Comparison of ENCODE assay signal across 17 mouse cellular contexts in genomic region chr12:106128944-106129724, GRCm38 (mm10).
DNase-seq lines count a peak whose midpoint lies in the region; ATAC-seq lines count a peak whose summit lies in the region.
"Had no signal": no experiment of that assay in that cellular context is flagged by ENCODE, and none has a peak within 500 bp of the region (broad histone marks: within the 10 kb centered on the region; RNA-seq: fewer than 3 reads in every experiment).

No protein-coding gene starts in this region.

- no peaks in the 10 kb centered on the region for H3K27me3 ChIP-seq in forebrain, embryonic 12.5 days
- no peaks in the 10 kb centered on the region for H3K27me3 ChIP-seq in forebrain, embryonic 10.5 days (ENCODE audit: poor library complexity, severe bottlenecking)
- no peaks in the 10 kb centered on the region for H3K27me3 ChIP-seq in neural tube, embryonic 11.5 days (ENCODE audit: control insufficient read depth, insufficient read depth, low read length)
- H3K27me3 ChIP-seq in midbrain, embryonic 15.5 days (replicated peaks), result no peaks in the 10 kb centered on the region
- H3K27me3 ChIP-seq: embryonic facial prominence, embryonic 13.5 days; liver, embryonic 15.5 days had no signal

- H3K4me1 ChIP-seq in forebrain, embryonic 12.5 days, result peaks cover 4% of the 10 kb centered on the region
- no peaks in the 10 kb centered on the region for H3K4me1 ChIP-seq in forebrain, embryonic 10.5 days
- H3K4me1 ChIP-seq in neural tube, embryonic 11.5 days (ENCODE audit: control insufficient read depth, insufficient read depth, low read length), result no peaks in the 10 kb centered on the region
- H3K4me1 ChIP-seq in midbrain, embryonic 15.5 days, result peaks cover 11% of the 10 kb centered on the region
- H3K4me1 ChIP-seq: liver, embryonic 15.5 days had no signal

- H3K4me2 ChIP-seq in forebrain, embryonic 12.5 days, result no peak overlapping the region
- H3K4me2 ChIP-seq in neural tube, embryonic 11.5 days (ENCODE audit: low read depth), result no peak overlapping the region
- H3K4me2 ChIP-seq in midbrain, embryonic 15.5 days, result no peak overlapping the region
- H3K4me2 ChIP-seq: embryonic facial prominence, embryonic 13.5 days; liver, embryonic 15.5 days had no signal

- no peak overlapping the region for H3K4me3 ChIP-seq in forebrain, embryonic 12.5 days (replicated peaks)
- H3K4me3 ChIP-seq in forebrain, embryonic 10.5 days, result no peak overlapping the region
- no peak overlapping the region for H3K4me3 ChIP-seq in neural tube, embryonic 11.5 days (ENCODE audit: low read depth, low read length)
- no peak overlapping the region for H3K4me3 ChIP-seq in midbrain, embryonic 15.5 days
- H3K4me3 ChIP-seq: embryonic facial prominence, embryonic 13.5 days; liver, embryonic 15.5 days had no signal

- no peak for DNase-seq in forebrain, embryonic 10.5 days (ENCODE audit: extremely low spot score, low spot score)
- peak; percentile 28 for DNase-seq in neural tube, embryonic 11.5 days (ENCODE audit: low spot score)
- no peak for DNase-seq in neural tube, embryonic 10.5 days (ENCODE audit: extremely low spot score, low spot score)
- DNase-seq in lung, postnatal 36 days, result no peak
- no peak for DNase-seq in heart, adult 11 months
- no peak for DNase-seq in kidney, adult 18-20 months
- DNase-seq: adrenal gland, adult 8-10 months; cerebellum, adult 11 months; gastrocnemius, postnatal 36 days; kidney, adult 11 months; spleen, adult 18-20 months; thymus, postnatal 25 days had no signal

- no peaks in the 10 kb centered on the region for H3K36me3 ChIP-seq in forebrain, embryonic 12.5 days (replicated peaks)
- H3K36me3 ChIP-seq in forebrain, embryonic 10.5 days (replicated peaks), result no peaks in the 10 kb centered on the region
- H3K36me3 ChIP-seq in neural tube, embryonic 11.5 days (ENCODE audit: control insufficient read depth, insufficient read depth, low read length), result no peaks in the 10 kb centered on the region
- no peaks in the 10 kb centered on the region for H3K36me3 ChIP-seq in midbrain, embryonic 15.5 days (replicated peaks)
- H3K36me3 ChIP-seq: embryonic facial prominence, embryonic 13.5 days; liver, embryonic 15.5 days had no signal

- no peaks in the 10 kb centered on the region for H3K9me3 ChIP-seq in forebrain, embryonic 12.5 days
- peaks cover 7% of the 10 kb centered on the region; the same call in 1 of the 2 replicates for H3K9me3 ChIP-seq in forebrain, embryonic 10.5 days
- H3K9me3 ChIP-seq in neural tube, embryonic 11.5 days (ENCODE audit: control insufficient read depth, low read length), result no peaks in the 10 kb centered on the region
- H3K9me3 ChIP-seq in midbrain, embryonic 15.5 days, result no peaks in the 10 kb centered on the region
- H3K9me3 ChIP-seq: embryonic facial prominence, embryonic 13.5 days; liver, embryonic 15.5 days had no signal

- no peak overlapping the region for H3K9ac ChIP-seq in forebrain, embryonic 12.5 days
- H3K9ac ChIP-seq in neural tube, embryonic 11.5 days (ENCODE audit: low read length), result no peak overlapping the region
- H3K9ac ChIP-seq in midbrain, embryonic 15.5 days, result no peak overlapping the region
- H3K9ac ChIP-seq: embryonic facial prominence, embryonic 13.5 days; liver, embryonic 15.5 days had no signal

- H3K27ac ChIP-seq in forebrain, embryonic 12.5 days, result peak overlapping the region; percentile 74
- no peak overlapping the region for H3K27ac ChIP-seq in forebrain, embryonic 10.5 days
- no peak overlapping the region for H3K27ac ChIP-seq in neural tube, embryonic 11.5 days (ENCODE audit: low read depth, low read length)
- peak overlapping the region; percentile 72 for H3K27ac ChIP-seq in midbrain, embryonic 15.5 days
- H3K27ac ChIP-seq: embryonic facial prominence, embryonic 13.5 days; kidney, postnatal 0 days; liver, embryonic 15.5 days had no signal

- peak; percentile 39; the same call in 1 of the 2 replicates for ATAC-seq in forebrain, embryonic 12.5 days (ENCODE audit: low FRiP score)
- no peak for ATAC-seq in neural tube, embryonic 11.5 days (ENCODE audit: insufficient read depth, low FRiP score, low TSS enrichment)
- peak; percentile 66 for ATAC-seq in midbrain, embryonic 15.5 days (replicated peaks)

- 83% methylated on average over 23 of the region's 23 CpGs for WGBS in forebrain, embryonic 12.5 days
- 94% methylated on average over 23 of the region's 23 CpGs for WGBS in forebrain, embryonic 10.5 days
- 86% methylated on average over 23 of the region's 23 CpGs for WGBS in neural tube, embryonic 11.5 days
- 66% methylated on average over 23 of the region's 23 CpGs for WGBS in midbrain, embryonic 15.5 days

Comparison
In these comparisons a context has a peak if more than half of its experiments do, and no peak if none do; other contexts are left out.
1. H3K27ac ChIP-seq: peak in forebrain, embryonic 12.5 days (single experiment) and midbrain, embryonic 15.5 days (single experiment); none in forebrain, embryonic 10.5 days (single experiment) and neural tube, embryonic 11.5 days (single experiment).